Mouse (Mus musculus): ENCODE data around the gene Ldlr. TPM values are rescaled to one million over a fixed set of nuclear protein-coding genes. Genes with fewer than 3 reads are reported as not detected.

The Ldlr gene
- total and polyA plus RNA-seq, 3 experiments, result 69.1 to 90.6 TPM; not detected in 1

DNA sequence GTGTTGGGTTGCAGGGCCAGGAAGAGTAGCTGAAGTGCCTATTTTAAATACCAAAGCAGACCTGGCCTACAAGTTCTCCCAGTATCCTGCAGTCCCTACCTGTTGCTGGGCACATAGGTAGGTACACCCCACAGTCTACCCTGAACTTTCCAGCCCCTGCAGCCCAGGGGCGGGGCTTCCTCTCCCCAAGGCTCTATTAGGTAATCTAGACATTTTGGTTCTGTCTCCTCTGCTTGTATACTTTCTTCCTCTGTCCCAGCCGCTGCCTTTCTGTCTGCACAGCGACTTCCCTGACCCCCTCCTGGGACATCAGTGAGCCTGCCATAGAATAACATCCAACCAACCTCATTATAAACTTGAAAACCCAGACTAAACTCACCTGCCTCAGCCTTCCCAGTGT, 27.1 kb downstream of the Ldlr start:
- peak; percentile 70 for TF ChIP-seq POLR2AphosphoS2 (IDR thresholded peaks at IDR 0.05; ENCODE audit: low read length)
- 0 out of 2 replicates have a peak, but pooled peaks have one; percentile 43 for TF ChIP-seq E2F4 (IDR thresholded peaks at IDR 0.05; ENCODE audit: borderline replicate concordance, low read depth, low read length)
- peak in 1 of 2 experiments; percentile 22; a peak in 1 of 4 replicates for TF ChIP-seq POLR2A (IDR thresholded peaks at IDR 0.05; ENCODE audit: control insufficient read depth in 1 of 2, insufficient read depth in 1 of 2, low read depth in 1 of 2, low read length in 2 of 2, poor library complexity in 1 of 2)
- no peak for TF ChIP-seq USF2 (IDR thresholded peaks at IDR 0.05; ENCODE audit: borderline replicate concordance in 1 of 2, insufficient read depth in 1 of 2, low read depth in 1 of 2, low read length in 2 of 2)
- no peak for TF ChIP-seq TAL1 (IDR thresholded peaks at IDR 0.05; ENCODE audit: low read length)
- TF ChIP-seq SMC3 (IDR thresholded peaks at IDR 0.05; ENCODE audit: low read depth, low read length), result 0 out of 2 replicates have a peak, but pooled peaks have one; percentile 3
- DNase-seq (ENCODE audit: low read depth, low spot score), result no peak
- Histone ChIP-seq H3K79me2 (ENCODE audit: control insufficient read depth, insufficient read depth, low read length, poor library complexity) (no peaks in the 10 kb centered on the region), H3K36me3 (ENCODE audit: control insufficient read depth in 1 of 2, insufficient read depth in 2 of 2, low read length in 2 of 2) (peaks cover 8 to 28% of the 10 kb centered on the region in 2 experiments), H3K27me3 (ENCODE audit: control insufficient read depth in 1 of 2, insufficient read depth in 2 of 2, low read length in 2 of 2) (no peaks in the 10 kb centered on the region), H3K4me3 (ENCODE audit: control insufficient read depth in 1 of 2, insufficient read depth in 1 of 2, low read depth in 2 of 2, low read length in 2 of 2) (no peak overlapping the region), H3K9ac (ENCODE audit: control insufficient read depth, low read depth, low read length, poor library complexity, severe bottlenecking) (no peak overlapping the region), H3K9me3 (replicated peaks; ENCODE audit: insufficient read depth, low read length) (no peaks in the 10 kb centered on the region), H3K27ac (ENCODE audit: control insufficient read depth, low read depth, low read length) (no peak overlapping the region), H3K4me1 (ENCODE audit: control insufficient read depth in 1 of 2, insufficient read depth in 2 of 2, low read length in 2 of 2) (peaks cover 10 to 14% of the 10 kb centered on the region in 2 experiments)

DNA sequence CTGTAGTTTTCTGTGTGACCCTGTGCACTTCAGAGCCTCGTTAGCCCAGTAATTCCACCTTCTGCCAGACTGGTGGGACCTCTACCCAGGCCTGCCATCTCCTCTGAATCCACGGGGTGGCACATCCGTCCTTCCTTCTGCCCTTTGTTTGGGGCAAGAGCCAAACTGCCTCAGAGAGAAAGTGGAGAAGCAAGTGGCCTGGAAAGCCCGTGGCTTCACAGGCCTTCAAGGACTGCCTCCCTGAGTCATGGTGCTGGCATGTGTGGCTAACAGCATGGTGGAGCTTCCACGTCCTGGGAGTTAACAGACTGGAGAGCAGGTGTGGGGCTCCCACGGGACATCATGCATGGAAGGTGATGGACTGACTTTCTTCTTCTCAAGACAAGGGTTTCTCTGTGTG, 28.1 kb downstream of the Ldlr start:
- Histone ChIP-seq H3K27me3 (ENCODE audit: control insufficient read depth in 1 of 2, insufficient read depth in 2 of 2, low read length in 2 of 2) (no peaks in the 10 kb centered on the region), H3K4me3 (ENCODE audit: control insufficient read depth in 1 of 2, insufficient read depth in 1 of 2, low read depth in 2 of 2, low read length in 2 of 2) (no peak overlapping the region), H3K79me2 (ENCODE audit: control insufficient read depth, insufficient read depth, low read length, poor library complexity) (no peaks in the 10 kb centered on the region), H3K9me3 (replicated peaks; ENCODE audit: insufficient read depth, low read length) (no peaks in the 10 kb centered on the region), H3K9ac (ENCODE audit: control insufficient read depth, low read depth, low read length, poor library complexity, severe bottlenecking) (no peak overlapping the region), H3K36me3 (ENCODE audit: control insufficient read depth in 1 of 2, insufficient read depth in 2 of 2, low read length in 2 of 2) (peaks cover 8 to 25% of the 10 kb centered on the region in 2 experiments), H3K27ac (ENCODE audit: control insufficient read depth, low read depth, low read length) (no peak overlapping the region), H3K4me1 (ENCODE audit: control insufficient read depth in 1 of 2, insufficient read depth in 2 of 2, low read length in 2 of 2) (peaks cover 10 to 14% of the 10 kb centered on the region in 2 experiments)
- DNase-seq (ENCODE audit: low read depth, low spot score), result peak; percentile 53
- TF ChIP-seq MEF2A (IDR thresholded peaks at IDR 0.05; ENCODE audit: extremely low read depth, insufficient replicate concordance, low read depth, low read length, poor library complexity, severe bottlenecking) (no peak), SMC3 (IDR thresholded peaks at IDR 0.05; ENCODE audit: low read depth, low read length) (peak; percentile 20; the same call in 1 of the 2 replicates)

DNA sequence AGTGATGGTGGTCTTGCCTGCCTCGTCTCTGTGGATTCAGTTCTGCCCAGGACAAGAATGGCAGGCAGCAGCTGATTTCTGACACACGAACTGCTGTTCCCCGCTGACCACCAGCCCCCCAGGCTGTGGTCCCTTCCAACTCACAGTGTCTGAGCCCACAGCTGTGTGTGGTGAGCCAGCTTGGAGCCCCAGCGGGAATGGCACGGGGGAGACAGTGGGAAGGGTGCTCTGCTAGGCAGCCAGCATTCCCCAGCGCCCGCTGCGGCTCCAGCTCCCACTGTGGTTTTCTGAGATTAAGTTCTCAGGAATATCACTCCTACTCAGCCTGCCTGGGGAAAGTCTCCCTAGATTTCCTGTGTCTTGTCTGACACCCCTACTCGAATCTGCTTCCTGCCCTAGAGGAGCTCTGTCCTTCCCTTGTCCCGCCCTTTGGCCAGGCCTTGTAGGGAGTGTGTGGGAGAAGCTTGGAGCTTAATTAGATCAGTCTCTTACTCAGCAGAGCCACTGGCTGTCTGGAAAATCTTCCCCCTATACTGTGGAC, 29.0 kb downstream of the Ldlr start:
- Histone ChIP-seq H3K4me3 (ENCODE audit: control insufficient read depth in 1 of 2, insufficient read depth in 1 of 2, low read depth in 2 of 2, low read length in 2 of 2) (no peak overlapping the region), H3K9me3 (replicated peaks; ENCODE audit: insufficient read depth, low read length) (no peaks in the 10 kb centered on the region), H3K27me3 (ENCODE audit: control insufficient read depth in 1 of 2, insufficient read depth in 2 of 2, low read length in 2 of 2) (no peaks in the 10 kb centered on the region), H3K4me1 (ENCODE audit: control insufficient read depth in 1 of 2, insufficient read depth in 2 of 2, low read length in 2 of 2) (peaks cover 8 to 10% of the 10 kb centered on the region in 2 experiments), H3K36me3 (ENCODE audit: control insufficient read depth in 1 of 2, insufficient read depth in 2 of 2, low read length in 2 of 2) (peaks cover 8 to 16% of the 10 kb centered on the region in 2 experiments), H3K9ac (ENCODE audit: control insufficient read depth, low read depth, low read length, poor library complexity, severe bottlenecking) (no peak overlapping the region), H3K27ac (ENCODE audit: control insufficient read depth, low read depth, low read length) (no peak overlapping the region), H3K79me2 (ENCODE audit: control insufficient read depth, insufficient read depth, low read length, poor library complexity) (no peaks in the 10 kb centered on the region; the same call in 1 of the 2 replicates)
- no peak for TF ChIP-seq EP300 (IDR thresholded peaks at IDR 0.05; ENCODE audit: low read depth in 1 of 2, low read length in 2 of 2)
- TF ChIP-seq POLR2AphosphoS5 (IDR thresholded peaks at IDR 0.05; ENCODE audit: borderline replicate concordance, low read depth, low read length), result 0 out of 2 replicates have a peak, but pooled peaks have one; percentile 19
- TF ChIP-seq BHLHE40 (IDR thresholded peaks at IDR 0.05; ENCODE audit: borderline replicate concordance, low read depth, low read length), result 0 out of 2 replicates have a peak, but pooled peaks have one; percentile 30
- DNase-seq (ENCODE audit: low read depth, low spot score), result no peak

Data from MEL (cell line).